Mouse (Mus musculus): ENCODE measurements around the gene Senp7. TPM values are rescaled to one million over a fixed set of nuclear protein-coding genes. Genes with fewer than 3 reads are reported as not detected.
A peak's percentile ranks its signal among the peaks of the same experiment; 100 is the strongest.

Gene Senp7
- total RNA-seq, 1 experiment, result 6.2 TPM

DNA sequence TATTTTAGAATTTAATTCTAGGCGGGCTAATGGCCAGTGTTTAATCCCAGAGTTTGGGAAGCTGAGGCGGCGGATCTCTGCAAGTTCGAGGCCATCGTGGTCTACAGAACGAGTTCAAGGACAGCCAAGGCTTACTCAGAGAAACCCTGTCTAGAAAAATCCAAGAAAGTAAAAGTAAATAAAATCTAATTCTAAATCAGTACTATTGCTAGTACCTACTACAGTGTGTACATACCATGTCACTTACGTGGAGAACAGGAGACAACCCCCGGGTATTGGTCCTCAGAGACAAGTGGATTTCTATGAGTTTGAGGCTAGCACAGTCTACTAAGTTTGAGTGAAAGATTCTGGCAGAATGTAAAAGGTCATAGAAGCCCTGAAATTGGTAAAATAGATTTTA, 10.0 kb upstream of the Senp7 start:
- peak overlapping the region; percentile 90 to 99 for H3K4me3 ChIP-seq (ENCODE audit: insufficient read depth in 1 of 2, low read depth in 1 of 2, low read length in 2 of 2, poor library complexity in 1 of 2, severe bottlenecking in 1 of 2)
- H3K9me3 ChIP-seq (ENCODE audit: control insufficient read depth, insufficient read depth, low read depth, low read length), result no peaks in the 10 kb centered on the region
- no peak for DNase-seq (ENCODE audit: low read depth, low spot score)
- peak overlapping the region; percentile 99 for H3K9ac ChIP-seq (ENCODE audit: insufficient read depth, low read depth, low read length, poor library complexity, severe bottlenecking)
- in situ Hi-C loops (cut with MboI; ENCODE audit: low sequenced_read_pairs in 2 of 2, unreplicated experiment in 2 of 2), result no loop called here
- peak overlapping the region; percentile 72 for H3K27ac ChIP-seq (ENCODE audit: insufficient read depth, low read depth, low read length, poor library complexity, severe bottlenecking)
- H3K4me1 ChIP-seq (ENCODE audit: control insufficient read depth in 2 of 2, insufficient read depth in 2 of 2, low read length in 2 of 2, poor library complexity in 1 of 2), result peaks cover 0 to 4% of the 10 kb centered on the region in 2 experiments; a peak in 3 of 4 replicates
- peaks cover 14% of the 10 kb centered on the region for H3K36me3 ChIP-seq (ENCODE audit: control insufficient read depth, insufficient read depth, low read length, poor library complexity, severe bottlenecking)
- TF ChIP-seq HCFC1 (IDR thresholded peaks at IDR 0.05; ENCODE audit: borderline replicate concordance, insufficient read depth, low read length), result no peak
- no peak for TF ChIP-seq ZC3H11A (IDR thresholded peaks at IDR 0.05; ENCODE audit: borderline replicate concordance, low read depth, low read length)
- no peak for TF ChIP-seq ZNF384 (IDR thresholded peaks at IDR 0.05; ENCODE audit: low read depth, low read length)
- TF ChIP-seq MAFK (IDR thresholded peaks at IDR 0.05; ENCODE audit: insufficient read depth, low read depth, low read length), result no peak
- no peak for TF ChIP-seq CHD2 (IDR thresholded peaks at IDR 0.05; ENCODE audit: low read depth, low read length)

DNA sequence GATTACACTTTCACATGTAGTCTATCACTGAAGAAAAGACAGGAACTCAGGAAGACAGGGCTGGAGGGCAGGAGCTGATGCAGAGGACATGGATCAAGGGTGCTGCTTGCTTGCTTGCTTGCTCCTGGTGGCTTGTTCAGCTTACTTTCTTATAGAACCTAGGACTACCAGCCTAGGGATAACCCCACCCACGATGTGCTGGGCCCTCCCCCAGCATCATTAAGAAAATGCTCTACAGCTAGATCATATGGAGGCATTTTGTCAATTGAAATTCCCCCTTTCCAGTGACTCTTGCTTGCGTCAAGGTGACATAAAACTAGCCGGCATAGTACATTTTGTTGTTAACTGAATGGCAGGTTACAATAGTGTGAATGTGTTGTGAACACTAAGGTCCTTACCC, 7.8 kb downstream of the Senp7 start:
- Histone ChIP-seq H3K36me3 (ENCODE audit: control insufficient read depth, insufficient read depth, low read length, poor library complexity, severe bottlenecking) (no peaks in the 10 kb centered on the region), H3K4me1 (ENCODE audit: control insufficient read depth in 2 of 2, insufficient read depth in 2 of 2, low read length in 2 of 2, poor library complexity in 1 of 2) (0 out of 4 replicates have a peak, but pooled peaks cover 0 to 2% of the 10 kb centered on the region in 2 experiments), H3K9me3 (ENCODE audit: control insufficient read depth, insufficient read depth, low read depth, low read length) (no peaks in the 10 kb centered on the region), H3K9ac (ENCODE audit: insufficient read depth, low read depth, low read length, poor library complexity, severe bottlenecking) (no peak overlapping the region), H3K27ac (ENCODE audit: insufficient read depth, low read depth, low read length, poor library complexity, severe bottlenecking) (no peak overlapping the region), H3K4me3 (ENCODE audit: insufficient read depth in 1 of 2, low read depth in 1 of 2, low read length in 2 of 2, poor library complexity in 1 of 2, severe bottlenecking in 1 of 2) (no peak overlapping the region)
- no peak for DNase-seq (ENCODE audit: low read depth, low spot score)
- TF ChIP-seq ZC3H11A (IDR thresholded peaks at IDR 0.05; ENCODE audit: borderline replicate concordance, low read depth, low read length) (no peak), CHD2 (IDR thresholded peaks at IDR 0.05; ENCODE audit: low read depth, low read length) (no peak), HCFC1 (IDR thresholded peaks at IDR 0.05; ENCODE audit: borderline replicate concordance, insufficient read depth, low read length) (no peak)
- in situ Hi-C loops (cut with MboI; ENCODE audit: low sequenced_read_pairs in 2 of 2, unreplicated experiment in 2 of 2), result no loop called here

DNA sequence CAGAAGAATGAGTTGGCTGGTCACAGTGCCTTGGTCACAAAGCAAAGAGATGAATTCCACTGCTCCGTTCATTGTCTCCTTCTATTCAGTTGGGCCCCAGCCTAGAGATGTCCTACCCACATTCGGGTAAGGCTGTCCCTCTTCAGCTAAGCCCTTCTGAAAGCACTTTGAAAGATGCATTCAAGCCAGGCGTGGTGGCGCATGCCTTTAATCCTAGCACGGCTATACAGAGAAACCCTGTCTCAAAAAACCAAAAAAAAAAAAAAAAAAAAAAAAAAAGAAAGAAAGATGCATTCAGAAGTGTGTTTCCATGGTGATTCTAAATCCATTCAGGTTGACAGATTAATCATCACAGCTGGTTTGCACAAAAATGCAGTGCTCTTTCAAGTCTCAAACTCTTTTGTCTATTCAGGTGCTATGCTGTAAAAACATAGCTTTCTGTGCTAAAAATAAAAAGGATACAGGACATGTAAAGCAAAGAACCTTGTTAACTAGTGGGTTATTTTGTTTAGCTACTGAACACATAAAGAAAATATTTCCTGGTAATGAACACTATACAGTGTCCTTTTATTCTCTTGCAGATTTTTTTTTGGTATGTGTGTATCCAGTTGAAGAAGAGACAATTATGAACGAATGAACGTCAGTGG, 8.9 kb downstream of the Senp7 start:
- no peak overlapping the region for H3K9ac ChIP-seq (ENCODE audit: insufficient read depth, low read depth, low read length, poor library complexity, severe bottlenecking)
- no peaks in the 10 kb centered on the region for H3K36me3 ChIP-seq (ENCODE audit: control insufficient read depth, insufficient read depth, low read length, poor library complexity, severe bottlenecking)
- H3K4me1 ChIP-seq (ENCODE audit: control insufficient read depth in 2 of 2, insufficient read depth in 2 of 2, low read length in 2 of 2, poor library complexity in 1 of 2), result 0 out of 4 replicates have a peak, but pooled peaks cover 0 to 2% of the 10 kb centered on the region in 2 experiments
- no peak for DNase-seq (ENCODE audit: low read depth, low spot score)
- TF ChIP-seq ZNF384 (IDR thresholded peaks at IDR 0.05; ENCODE audit: low read depth, low read length), result no peak
- no peak for TF ChIP-seq MAFK (IDR thresholded peaks at IDR 0.05; ENCODE audit: insufficient read depth, low read depth, low read length)
- TF ChIP-seq HCFC1 (IDR thresholded peaks at IDR 0.05; ENCODE audit: borderline replicate concordance, insufficient read depth, low read length), result no peak
- no peak for TF ChIP-seq CHD2 (IDR thresholded peaks at IDR 0.05; ENCODE audit: low read depth, low read length)
- TF ChIP-seq ZC3H11A (IDR thresholded peaks at IDR 0.05; ENCODE audit: borderline replicate concordance, low read depth, low read length), result no peak
- H3K4me3 ChIP-seq (ENCODE audit: insufficient read depth in 1 of 2, low read depth in 1 of 2, low read length in 2 of 2, poor library complexity in 1 of 2, severe bottlenecking in 1 of 2), result no peak overlapping the region
- no peak overlapping the region for H3K27ac ChIP-seq (ENCODE audit: insufficient read depth, low read depth, low read length, poor library complexity, severe bottlenecking)
- in situ Hi-C loops (cut with MboI; ENCODE audit: low sequenced_read_pairs in 2 of 2, unreplicated experiment in 2 of 2), result no loop called here
- H3K9me3 ChIP-seq (ENCODE audit: control insufficient read depth, insufficient read depth, low read depth, low read length), result no peaks in the 10 kb centered on the region

DNA sequence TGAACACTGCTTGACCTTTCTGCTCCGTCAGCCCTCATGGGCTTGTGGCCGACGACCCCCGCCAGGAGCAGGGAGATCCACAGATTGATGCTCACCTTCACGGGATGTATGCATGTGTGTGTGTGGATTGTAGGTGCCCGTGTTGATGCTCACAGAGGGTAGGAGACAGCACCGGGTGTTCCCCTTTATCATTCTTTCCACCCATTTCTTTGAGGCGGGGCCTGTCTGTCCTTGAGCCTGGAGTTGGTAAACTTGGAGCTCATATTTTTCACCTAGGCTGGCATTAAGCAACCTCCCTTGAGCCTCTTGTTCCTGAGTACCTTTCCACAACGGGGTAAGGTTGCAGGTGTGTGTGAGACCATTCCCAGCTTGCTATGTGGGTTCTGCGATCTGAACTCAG, 10.0 kb downstream of the Senp7 start:
- no peak for DNase-seq (ENCODE audit: low read depth, low spot score)
- no peaks in the 10 kb centered on the region for H3K36me3 ChIP-seq (ENCODE audit: control insufficient read depth, insufficient read depth, low read length, poor library complexity, severe bottlenecking)
- H3K27ac ChIP-seq (ENCODE audit: insufficient read depth, low read depth, low read length, poor library complexity, severe bottlenecking), result no peak overlapping the region
- H3K4me1 ChIP-seq (ENCODE audit: control insufficient read depth in 2 of 2, insufficient read depth in 2 of 2, low read length in 2 of 2, poor library complexity in 1 of 2), result 0 out of 4 replicates have a peak, but pooled peaks cover 0 to 2% of the 10 kb centered on the region in 2 experiments
- H3K9ac ChIP-seq (ENCODE audit: insufficient read depth, low read depth, low read length, poor library complexity, severe bottlenecking), result no peak overlapping the region
- in situ Hi-C loops (cut with MboI; ENCODE audit: low sequenced_read_pairs in 2 of 2, unreplicated experiment in 2 of 2), result no loop called here
- no peaks in the 10 kb centered on the region for H3K9me3 ChIP-seq (ENCODE audit: control insufficient read depth, insufficient read depth, low read depth, low read length)
- TF ChIP-seq CHD2 (IDR thresholded peaks at IDR 0.05; ENCODE audit: low read depth, low read length) (no peak), MAFK (IDR thresholded peaks at IDR 0.05; ENCODE audit: insufficient read depth, low read depth, low read length) (no peak), ZC3H11A (IDR thresholded peaks at IDR 0.05; ENCODE audit: borderline replicate concordance, low read depth, low read length) (no peak)
- H3K4me3 ChIP-seq (ENCODE audit: insufficient read depth in 1 of 2, low read depth in 1 of 2, low read length in 2 of 2, poor library complexity in 1 of 2, severe bottlenecking in 1 of 2), result no peak overlapping the region
